In genomic region chr10:79106325-79107282, GRCm38 (mm10) we compare ENCODE assay signal across 11 mouse cellular contexts. TPM values are rescaled to one million over a fixed set of nuclear protein-coding genes. Genes with fewer than 3 reads are reported as not detected.
DNase-seq lines count a peak whose midpoint lies in the region; ATAC-seq lines count a peak whose summit lies in the region.
"Had no signal": no experiment of that assay in that cellular context is flagged by ENCODE, and none has a peak within 500 bp of the region (broad histone marks: within the 10 kb centered on the region; RNA-seq: fewer than 3 reads in every experiment).

No protein-coding gene starts in this region.

- H3K36me3 ChIP-seq in kidney, embryonic 14.5 days (ENCODE audit: control insufficient read depth, insufficient read depth, low read length) = no peaks in the 10 kb centered on the region
- H3K36me3 ChIP-seq in limb, embryonic 13.5 days = no peaks in the 10 kb centered on the region

- H3K4me2 ChIP-seq in kidney, embryonic 14.5 days (replicated peaks; ENCODE audit: low read depth, low read length) = no peak overlapping the region
- H3K4me2 ChIP-seq in limb, embryonic 13.5 days (replicated peaks) = no peak overlapping the region

- WGBS in kidney, embryonic 14.5 days = 67% methylated on average over 8 of the region's 8 CpGs
- WGBS in limb, embryonic 13.5 days = 61% methylated on average over 8 of the region's 8 CpGs

- H3K4me1 ChIP-seq in kidney, embryonic 14.5 days (ENCODE audit: control insufficient read depth, insufficient read depth, low read length) = no peaks in the 10 kb centered on the region
- H3K4me1 ChIP-seq in limb, embryonic 13.5 days = peaks cover 12% of the 10 kb centered on the region

- 0 out of 2 replicates have a peak, but pooled peaks have one; percentile 46 for ATAC-seq in kidney, embryonic 14.5 days (ENCODE audit: low FRiP score, low TSS enrichment)
- ATAC-seq in limb, embryonic 13.5 days (ENCODE audit: low FRiP score, low read depth) = peak; percentile 87
- ATAC-seq in inflammation-experienced regulatory T-cells, adult 6 months = no peak
- ATAC-seq: forebrain, embryonic 16.5 days had no signal

- H3K27ac ChIP-seq in kidney, embryonic 14.5 days (ENCODE audit: low read depth, low read length) = no peak overlapping the region
- peak overlapping the region; percentile 52; the same call in 1 of the 2 replicates for H3K27ac ChIP-seq in limb, embryonic 13.5 days

- H3K4me3 ChIP-seq in kidney, embryonic 14.5 days (ENCODE audit: low read length) = no peak overlapping the region
- H3K4me3 ChIP-seq in limb, embryonic 13.5 days = no peak overlapping the region

- no peak for DNase-seq in kidney, adult 18-20 months
- DNase-seq in ES-CJ7 (ENCODE audit: low read depth, low spot score) = peak; percentile 18
- peak; percentile 31 for DNase-seq in embryo, embryonic 11 days
- DNase-seq in left cerebral cortex, postnatal 14 days (ENCODE audit: low spot score in 2 of 2) = no peak
- no peak for DNase-seq in layer of hippocampus, postnatal 36 days
- DNase-seq: thymus, postnatal 14 days had no signal

- H3K9ac ChIP-seq in kidney, embryonic 14.5 days (ENCODE audit: low read depth, low read length) = no peak overlapping the region
- no peak overlapping the region for H3K9ac ChIP-seq in limb, embryonic 13.5 days

- intact Hi-C loops in left cerebral cortex, postnatal 14 days (cut with DNase I) = no loop called here

- no peaks in the 10 kb centered on the region for H3K9me3 ChIP-seq in kidney, embryonic 14.5 days (ENCODE audit: control insufficient read depth, low read length)
- no peaks in the 10 kb centered on the region for H3K9me3 ChIP-seq in limb, embryonic 13.5 days

- no peaks in the 10 kb centered on the region for H3K27me3 ChIP-seq in kidney, embryonic 14.5 days (ENCODE audit: control insufficient read depth, insufficient read depth, low read length)
- H3K27me3 ChIP-seq in limb, embryonic 13.5 days = no peaks in the 10 kb centered on the region

RNA-seq across cellular contexts. Expression of gene 2610008E11Rik, which starts 9.2 kb away (rescaled TPM):
- polyA plus RNA-seq in kidney, embryonic 14.5 days (2014; fragmentation: Nextera tagmentation; extraction: Ambion mirVana) = 15.7 and 30.3 TPM in 2 replicates
- 45.0 and 45.9 TPM in 2 replicates for polyA plus RNA-seq in limb, embryonic 13.5 days (2015; fragmentation: Nextera tagmentation; extraction: Ambion mirVana)
- total RNA-seq in left cerebral cortex, postnatal 14 days (2021) = 10 to 100 TPM; 22.4 to 24.0 TPM
- polyA plus RNA-seq in inflammation-experienced regulatory T-cells, adult 6 months (2017; shearing (Covaris generic)) = 10 to 100 TPM; 16.2 to 26.8 (median 18.4) TPM
- 10 to 100 TPM; 24.3 to 26.7 TPM for total RNA-seq in layer of hippocampus, postnatal 36 days (2021)

RNA-seq across cellular contexts. Expression of gene Vmn2r80, which starts 42.0 kb away (rescaled TPM):
- polyA plus RNA-seq in kidney, embryonic 14.5 days (2014; fragmentation: Nextera tagmentation; extraction: Ambion mirVana) = not detected in 2 replicates
- polyA plus RNA-seq in limb, embryonic 13.5 days (2015; fragmentation: Nextera tagmentation; extraction: Ambion mirVana) = not detected in 2 replicates
- not detected for total RNA-seq in left cerebral cortex, postnatal 14 days (2021)
- polyA plus RNA-seq in inflammation-experienced regulatory T-cells, adult 6 months (2017; shearing (Covaris generic)) = not detected
- total RNA-seq in layer of hippocampus, postnatal 36 days (2021) = not detected
- total RNA-seq: megakaryocyte, adult 5-6 weeks had no signal
- polyA plus RNA-seq: forebrain, embryonic 16.5 days had no signal

Comparison
In these comparisons a context has a peak if more than half of its experiments do, and no peak if none do; other contexts are left out.
1. DNase-seq: peak in ES-CJ7 (single experiment) and embryo, embryonic 11 days (single experiment); none in kidney, adult 18-20 months (single experiment), left cerebral cortex, postnatal 14 days (0 of 2) and layer of hippocampus, postnatal 36 days (0 of 2).